Mouse (Mus musculus) monocyte, adult 5-6 weeks (primary cell): ENCODE data around the gene Cyld. TPM values are rescaled to one million over a fixed set of nuclear protein-coding genes. Genes with fewer than 3 reads are reported as not detected.
"Not testable (repeated sequence)": the region's sequence is repeated elsewhere in the genome, so short reads cannot be mapped to it uniquely, and the experiment has no call there.

Source experiments
- ATAC-seq: fragments of 153-309, 156-312 bp; replicated peaks from 2 replicates; pipeline ENCODE4 v1.8.0; 2017; ENCODE audit warnings: mild to moderate bottlenecking; ENCODE audit not compliant: low TSS enrichment, insufficient number of reproducible peaks, severe bottlenecking, poor library complexity, low FRiP score
- total RNA-seq: library from RNA; stranded (forward); fragments of 200-1000, 200-491, 200-594 nt; gene quantifications from 3 replicates; pipeline ENCODE4 v1.2.3, GENCODE M21; 2017

Cyld gene
- total RNA-seq, 1 experiment from 2014 or later, result 102 TPM

GRCm38 (mm10) chr8:88774593-88775297 is 77.9 kb downstream of the Cyld start:
- ATAC-seq, result no peak

GRCm38 (mm10) chr8:88775298-88775646 is 78.4 kb downstream of the Cyld start:
- no peak for ATAC-seq

GRCm38 (mm10) chr8:88780142-88780541 is 83.3 kb downstream of the Cyld start:
- ATAC-seq, result no peak

GRCm38 (mm10) chr8:88781283-88781682 is 84.5 kb downstream of the Cyld start:
- no peak for ATAC-seq

- ATAC-seq, result no peak
Observed at GRCm38 (mm10) chr8:88783722-88784121, 86.9 kb downstream of the Cyld start.

- ATAC-seq, result not testable (repeated sequence)
Observed at GRCm38 (mm10) chr8:88788335-88788734, 91.5 kb downstream of the Cyld start.

GRCm38 (mm10) chr8:88792691-88793323 is 96.0 kb downstream of the Cyld start:
- no peak for ATAC-seq

- no peak for ATAC-seq
Observed at GRCm38 (mm10) chr8:88793324-88793722, 96.5 kb downstream of the Cyld start.

- no peak for ATAC-seq
Observed at GRCm38 (mm10) chr8:88793746-88794614, 97.2 kb downstream of the Cyld start.

- no peak for ATAC-seq
Observed at GRCm38 (mm10) chr8:88794615-88794907, 97.7 kb downstream of the Cyld start.

- no peak for ATAC-seq
Observed at GRCm38 (mm10) chr8:88795896-88796295, 99.1 kb downstream of the Cyld start.

GRCm38 (mm10) chr8:88796651-88797050 is 99.8 kb downstream of the Cyld start:
- no peak for ATAC-seq

Other genes starting within 250 kb of the Cyld start
- 0.85 to 1.2 TPM in 2 of 3 replicates, not detected in the other for gene Nkd1, start 175.7 kb upstream of the Cyld start, total RNA-seq
- 67.8 to 81.1 TPM (median 72.6 TPM) in 3 replicates for gene Snx20, start 60.9 kb upstream of the Cyld start, total RNA-seq
- 6.7 to 12.7 TPM (median 8.3 TPM) in 3 replicates for gene Nod2, start 49.7 kb upstream of the Cyld start, total RNA-seq